Mouse (Mus musculus) right cerebral cortex, adult 18-20 months (tissue): ENCODE results near the gene Gp1bb.
A peak's percentile ranks its signal among the peaks of the same experiment; 100 is the strongest.

Experiments
- DNase-seq: peaks from one replicate; pipeline ENCODE4 v3.0.0; 2022; ENCODE audit warnings: mixed read lengths

Gene Gp1bb

GRCm38 (mm10) chr16:18628206-18628947 is 6.2 kb upstream of the Gp1bb start:
- peak; percentile 63 for DNase-seq

GRCm38 (mm10) chr16:18627163-18627562 is 5.0 kb upstream of the Gp1bb start:
- DNase-seq, result no peak

- DNase-seq, result peak; percentile 88
Observed at GRCm38 (mm10) chr16:18626376-18626878, 4.2 kb upstream of the Gp1bb start, which contains the start of gene Gm49601. TSS of gene Gm49601 (minus strand) at chr16:18626427.

- DNase-seq, result peak; percentile 86
Observed at GRCm38 (mm10) chr16:18625791-18626311, 3.6 kb upstream of the Gp1bb start.

GRCm38 (mm10) chr16:18625097-18625496 is 2.9 kb upstream of the Gp1bb start:
- DNase-seq, result no peak

GRCm38 (mm10) chr16:18624641-18625040 is 2.4 kb upstream of the Gp1bb start:
- no peak for DNase-seq

- no peak for DNase-seq
Observed at GRCm38 (mm10) chr16:18623751-18624540, 1.7 kb upstream of the Gp1bb start.

- peak; percentile 46 for DNase-seq
Observed at GRCm38 (mm10) chr16:18622916-18623750, 930 bp upstream of the Gp1bb start.

- DNase-seq, result peak; percentile 46
Observed at GRCm38 (mm10) chr16:18621362-18622001, 721 bp downstream of the Gp1bb start.

GRCm38 (mm10) chr16:18620601-18621361 is 1.4 kb downstream of the Gp1bb start:
- peak; percentile 60 for DNase-seq

- DNase-seq, result no peak
Observed at GRCm38 (mm10) chr16:18620201-18620600, 2.0 kb downstream of the Gp1bb start.

- no peak for DNase-seq
Observed at GRCm38 (mm10) chr16:18619110-18619509, 3.1 kb downstream of the Gp1bb start.

- no peak for DNase-seq
Observed at GRCm38 (mm10) chr16:18618297-18618696, 3.9 kb downstream of the Gp1bb start.

- DNase-seq, result peak; percentile 88
Observed at GRCm38 (mm10) chr16:18617370-18618065, 4.7 kb downstream of the Gp1bb start.

- no peak for DNase-seq
Observed at GRCm38 (mm10) chr16:18613301-18613700, 8.9 kb downstream of the Gp1bb start.

- DNase-seq, result no peak
Observed at GRCm38 (mm10) chr16:18611752-18612151, 10.5 kb downstream of the Gp1bb start.

GRCm38 (mm10) chr16:18609099-18609498 is 13.1 kb downstream of the Gp1bb start:
- DNase-seq, result no peak

- no peak for DNase-seq
Observed at GRCm38 (mm10) chr16:18608226-18608625, 14.0 kb downstream of the Gp1bb start.

GRCm38 (mm10) chr16:18605705-18606104 is 16.5 kb downstream of the Gp1bb start:
- DNase-seq, result no peak

GRCm38 (mm10) chr16:18604267-18604701 is 17.9 kb downstream of the Gp1bb start:
- no peak for DNase-seq

- DNase-seq, result no peak
Observed at GRCm38 (mm10) chr16:18601447-18601846, 20.8 kb downstream of the Gp1bb start.
